Mouse (Mus musculus) heart, postnatal 25 days (tissue): ENCODE data around the gene Tuba4a. TPM values are rescaled to one million over a fixed set of nuclear protein-coding genes. Genes with fewer than 3 reads are reported as not detected.
"Not testable (repeated sequence)": the region's sequence is repeated elsewhere in the genome, so short reads cannot be mapped to it uniquely, and the experiment has no call there.

Experiments
- DNase-seq: peaks from one replicate; pipeline ENCODE4 v3.0.0; 2022; ENCODE audit warnings: low spot score
- intact Hi-C: fragments of 180-260 bp; cut with DNase I; formaldehyde crosslinking; loops from one replicate; pipeline ENCODE4 v1.15.1; 2025
- total RNA-seq, 2 experiments: library from RNA; stranded (reverse); gene quantifications; 2 replicates each; pipeline ENCODE4 v1.2.3; 2021

Tuba4a gene
- total RNA-seq, 2 experiments from 2014 or later = 1,036 to 1,088 TPM

GRCm38 (mm10) chr1:75239591-75239990, 19.9 kb upstream of the Tuba4a start:
- no peak for DNase-seq

GRCm38 (mm10) chr1:75236117-75237050, 16.7 kb upstream of the Tuba4a start, which contains the start of gene Dnajb2:
Gene Dnajb2, plus strand, starts transcription at chr1:75236406.
- intact Hi-C loops = no loop called here
- peak; percentile 82 for DNase-seq

More at GRCm38 (mm10) chr1:75239591-75239990, 19.9 kb upstream of the Tuba4a start:
- intact Hi-C loops = no loop called here

- intact Hi-C loops = loop anchor here (1.0 kb wide), 1 partner anchor 16 kb away; no protein-coding TSS in a partner anchor
- DNase-seq = peak; percentile 41
Observed at GRCm38 (mm10) chr1:75234606-75235005, 14.9 kb upstream of the Tuba4a start.

- DNase-seq = not testable (repeated sequence)
- intact Hi-C loops = loop anchor here (2.0 kb wide), 1 partner anchor 14 kb away; the partner anchor contains the start of gene Tuba4a
Observed at GRCm38 (mm10) chr1:75232489-75232888, 12.8 kb upstream of the Tuba4a start.

GRCm38 (mm10) chr1:75231664-75232152, 12.0 kb upstream of the Tuba4a start, which contains the start of gene A630095N17Rik:
Gene A630095N17Rik, minus strand, starts transcription at chr1:75232102.
- DNase-seq = no peak
- intact Hi-C loops = loop anchor here (2.0 kb wide), 1 partner anchor 13 kb away; the partner anchor contains the start of gene Tuba4a

GRCm38 (mm10) chr1:75231224-75231623, 11.6 kb upstream of the Tuba4a start:
- intact Hi-C loops = no loop called here
- no peak for DNase-seq

- intact Hi-C loops = no loop called here
Observed at GRCm38 (mm10) chr1:75230335-75230994, 10.8 kb upstream of the Tuba4a start.

GRCm38 (mm10) chr1:75229158-75229557, 9.5 kb upstream of the Tuba4a start:
- intact Hi-C loops = no loop called here
- DNase-seq = no peak

More at GRCm38 (mm10) chr1:75230335-75230994, 10.8 kb upstream of the Tuba4a start:
- no peak for DNase-seq

- intact Hi-C loops = no loop called here
- DNase-seq = no peak
Observed at GRCm38 (mm10) chr1:75227653-75228052, 8.0 kb upstream of the Tuba4a start.

GRCm38 (mm10) chr1:75226138-75226537, 6.5 kb upstream of the Tuba4a start:
- intact Hi-C loops = no loop called here
- no peak for DNase-seq

GRCm38 (mm10) chr1:75225473-75225872, 5.8 kb upstream of the Tuba4a start:
- intact Hi-C loops = no loop called here
- no peak for DNase-seq

GRCm38 (mm10) chr1:75223532-75223931, 3.9 kb upstream of the Tuba4a start:
- no peak for DNase-seq
- intact Hi-C loops = no loop called here

- no peak for DNase-seq
- intact Hi-C loops = no loop called here
Observed at GRCm38 (mm10) chr1:75222926-75223325, 3.3 kb upstream of the Tuba4a start.

- no peak for DNase-seq
- intact Hi-C loops = no loop called here
Observed at GRCm38 (mm10) chr1:75221538-75221937, 1.9 kb upstream of the Tuba4a start.

- DNase-seq = peak; percentile 69
- intact Hi-C loops = loop anchor here (2.0 kb wide), 1 partner anchor 14 kb away; the partner anchor contains the start of gene A630095N17Rik
Observed at GRCm38 (mm10) chr1:75219078-75219477, 587 bp downstream of the Tuba4a start.

- intact Hi-C loops = loop anchor here (2.0 kb wide), 1 partner anchor 14 kb away; the partner anchor contains the start of gene A630095N17Rik
- DNase-seq = peak; percentile 28
Observed at GRCm38 (mm10) chr1:75218227-75219001, 1.3 kb downstream of the Tuba4a start.

GRCm38 (mm10) chr1:75217893-75218226, 1.8 kb downstream of the Tuba4a start:
- intact Hi-C loops = loop anchor here (2.0 kb wide), 1 partner anchor 15 kb away; the partner anchor contains the start of gene A630095N17Rik
- no peak for DNase-seq

GRCm38 (mm10) chr1:75216797-75217585, 2.7 kb downstream of the Tuba4a start:
- DNase-seq = peak; percentile 28
- intact Hi-C loops = no loop called here

GRCm38 (mm10) chr1:75215785-75216184, 3.9 kb downstream of the Tuba4a start:
- no peak for DNase-seq
- intact Hi-C loops = no loop called here
